Comparison of ENCODE assay signal across 7 mouse cellular contexts in the genomic region with DNA sequence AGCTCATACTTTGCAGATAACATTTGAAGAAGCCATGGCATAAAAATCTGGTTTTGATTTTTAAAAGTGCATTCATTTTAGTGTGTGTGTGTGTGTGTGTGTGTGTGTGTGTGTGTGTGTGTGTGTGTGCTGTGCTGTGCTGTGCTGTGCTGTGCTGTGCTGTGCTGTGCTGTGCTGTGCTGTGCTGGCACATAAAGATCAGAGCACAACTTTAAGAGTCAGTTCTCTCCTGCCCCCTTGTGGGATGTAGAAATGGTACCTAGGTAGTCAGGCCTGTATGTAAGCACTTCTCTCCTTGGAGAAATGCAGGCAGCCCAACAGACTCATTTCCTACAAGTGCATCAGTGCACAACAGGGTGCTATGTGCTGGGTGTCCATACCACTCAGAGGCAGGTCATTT.
DNase-seq lines count a peak whose midpoint lies in the region; ATAC-seq lines count a peak whose summit lies in the region.

No protein-coding gene starts in this region.

- no peaks in the 10 kb centered on the region for H3K9me3 ChIP-seq in embryonic facial prominence, embryonic 11.5 days (replicated peaks; ENCODE audit: control insufficient read depth, low read length)
- no peaks in the 10 kb centered on the region for H3K9me3 ChIP-seq in hindbrain, embryonic 15.5 days
- H3K9me3 ChIP-seq in neural tube, embryonic 12.5 days, result no peaks in the 10 kb centered on the region

- H3K4me3 ChIP-seq in embryonic facial prominence, embryonic 11.5 days (ENCODE audit: low read depth, low read length), result no peak overlapping the region
- H3K4me3 ChIP-seq in hindbrain, embryonic 15.5 days, result no peak overlapping the region
- H3K4me3 ChIP-seq in neural tube, embryonic 12.5 days, result no peak overlapping the region

- no peaks in the 10 kb centered on the region for H3K27me3 ChIP-seq in embryonic facial prominence, embryonic 11.5 days (ENCODE audit: control insufficient read depth, insufficient read depth, low read length)
- H3K27me3 ChIP-seq in hindbrain, embryonic 15.5 days, result no peaks in the 10 kb centered on the region
- H3K27me3 ChIP-seq in neural tube, embryonic 12.5 days (replicated peaks), result no peaks in the 10 kb centered on the region

- H3K9ac ChIP-seq in embryonic facial prominence, embryonic 11.5 days (replicated peaks; ENCODE audit: low read length), result no peak overlapping the region
- no peak overlapping the region for H3K9ac ChIP-seq in hindbrain, embryonic 15.5 days
- no peak overlapping the region for H3K9ac ChIP-seq in neural tube, embryonic 12.5 days

- no peaks in the 10 kb centered on the region for H3K4me1 ChIP-seq in embryonic facial prominence, embryonic 11.5 days (ENCODE audit: control insufficient read depth, insufficient read depth, low read length)
- H3K4me1 ChIP-seq in hindbrain, embryonic 15.5 days (replicated peaks), result no peaks in the 10 kb centered on the region
- no peaks in the 10 kb centered on the region for H3K4me1 ChIP-seq in neural tube, embryonic 12.5 days

- no peak overlapping the region for H3K27ac ChIP-seq in embryonic facial prominence, embryonic 11.5 days (replicated peaks; ENCODE audit: low read depth, low read length)
- H3K27ac ChIP-seq in hindbrain, embryonic 15.5 days (replicated peaks), result no peak overlapping the region
- no peak overlapping the region for H3K27ac ChIP-seq in neural tube, embryonic 12.5 days

- no peaks in the 10 kb centered on the region for H3K36me3 ChIP-seq in embryonic facial prominence, embryonic 11.5 days (replicated peaks; ENCODE audit: control insufficient read depth, insufficient read depth, low read depth, low read length)
- no peaks in the 10 kb centered on the region for H3K36me3 ChIP-seq in hindbrain, embryonic 15.5 days
- no peaks in the 10 kb centered on the region for H3K36me3 ChIP-seq in neural tube, embryonic 12.5 days

- ATAC-seq in embryonic facial prominence, embryonic 11.5 days (replicated peaks; ENCODE audit: insufficient number of reproducible peaks, low FRiP score, low TSS enrichment, low read depth), result peak; percentile 66; the same call in 1 of the 2 replicates
- peak; percentile 83; the same call in 1 of the 2 replicates for ATAC-seq in hindbrain, embryonic 15.5 days (ENCODE audit: low FRiP score, low read depth)
- peak; percentile 87 for ATAC-seq in neural tube, embryonic 12.5 days (ENCODE audit: low FRiP score, low read depth)

- peak; percentile 33 for DNase-seq in Muller cell, postnatal 12 days (ENCODE audit: inconsistent ontology term)
- DNase-seq in adrenal gland, adult 8-10 months, result peak; percentile 6
- peak; percentile 72 for DNase-seq in embryonic facial prominence, embryonic 11.5 days (ENCODE audit: low spot score)
- DNase-seq in left cerebral cortex, adult 11 months (ENCODE audit: low spot score), result peak; percentile 55
- DNase-seq in yolk sac, embryonic 10.5 days (ENCODE audit: low spot score), result no peak

- H3K4me2 ChIP-seq in embryonic facial prominence, embryonic 11.5 days (ENCODE audit: low read depth, low read length), result no peak overlapping the region
- no peak overlapping the region for H3K4me2 ChIP-seq in hindbrain, embryonic 15.5 days
- no peak overlapping the region for H3K4me2 ChIP-seq in neural tube, embryonic 12.5 days (replicated peaks)
